Mouse (Mus musculus) intestine, postnatal 0 days (tissue): ENCODE results near the gene Nqo2. TPM values are rescaled to one million over a fixed set of nuclear protein-coding genes. Genes with fewer than 3 reads are reported as not detected.

ENCODE experiments used
- ATAC-seq: fragments of 200-750 bp; cut with Nextera tagmentation; 2 replicates; pipeline ENCODE4 v1.8.0; 2017; ENCODE audit warnings: mild to moderate bottlenecking, moderate TSS enrichment, moderate library complexity
- H3K27ac ChIP-seq: fragments of 300-500 bp; sonication (generic); 2 replicates; pipeline ENCODE4 v1.5.1; 2014; ENCODE audit warnings: mild to moderate bottlenecking, low read depth, low read length, moderate library complexity
- H3K27me3 ChIP-seq: fragments of 300-500 bp; sonication (generic); replicated peaks from 2 replicates; pipeline ENCODE4 v1.6.1; 2014; ENCODE audit warnings: low read length, mixed read lengths; ENCODE audit not compliant: control insufficient read depth, insufficient read depth
- H3K36me3 ChIP-seq: fragments of 300-500 bp; sonication (generic); 2 replicates; pipeline ENCODE4 v1.6.1; 2014; ENCODE audit warnings: mild to moderate bottlenecking, moderate library complexity; ENCODE audit not compliant: control insufficient read depth, insufficient read depth
- H3K4me1 ChIP-seq: fragments of 300-500 bp; sonication (generic); replicated peaks from 2 replicates; pipeline ENCODE4 v1.6.1; 2014; ENCODE audit warnings: antibody characterized with exemption, low read length, mixed read lengths; ENCODE audit not compliant: control insufficient read depth, insufficient read depth
- H3K4me2 ChIP-seq: fragments of 300-500 bp; sonication (generic); replicated peaks from 2 replicates; pipeline ENCODE4 v1.6.1; 2014; ENCODE audit warnings: low read depth, mild to moderate bottlenecking, moderate library complexity
- H3K4me3 ChIP-seq: fragments of 300-500 bp; sonication (generic); 2 replicates; pipeline ENCODE4 v1.5.1; 2014; ENCODE audit warnings: low read depth, low read length
- H3K9ac ChIP-seq: fragments of 300-500 bp; sonication (generic); 2 replicates; pipeline ENCODE4 v1.6.1; 2014; ENCODE audit warnings: mild to moderate bottlenecking, low read depth, low read length
- H3K9me3 ChIP-seq: fragments of 300-500 bp; sonication (generic); 2 replicates; pipeline ENCODE4 v1.6.1; 2016; ENCODE audit warnings: mixed run types; ENCODE audit not compliant: control insufficient read depth
- CTCF ChIP-seq: sonication (generic); IDR thresholded peaks from 2 replicates; pipeline ENCODE4 v1.5.1; 2016; ENCODE audit warnings: low read depth, mild to moderate bottlenecking, control low read depth, antibody characterized with exemption, moderate library complexity
- WGBS: fragments of 180-500 bp; shearing (Covaris S2); extraction: QIAGEN DNeasy Blood & Tissue Kit; methylation state at CpG from one replicate; pipeline ENCODE4 v1.1.7; 2014; 5-methylcytosine and 5-hydroxymethylcytosine counted together
- polyA plus RNA-seq: library from polyadenylated mRNA; unstranded; fragments of >200 nt; fragmentation: Nextera tagmentation; extraction: Ambion mirVana; gene quantifications from 2 replicates; pipeline ENCODE4 v1.2.1, GENCODE M21; 2015

Nqo2 gene
- polyA plus RNA-seq: 27.5 and 28.0 TPM in 2 replicates

GRCm38 (mm10) chr13:33964206-33965046, at the start of gene Nqo2:
Nqo2 (plus strand) TSS chr13:33964687.
- Histone ChIP-seq H3K4me1 (no peaks in the 10 kb centered on the region), H3K9me3 (no peaks in the 10 kb centered on the region), H3K27ac (peak within 1 kb of the TSS; percentile 91), H3K4me3 (peak within 1 kb of the TSS; percentile 66), H3K9ac (peak within 1 kb of the TSS; percentile 52), H3K36me3 (no peaks in the 10 kb centered on the region), H3K27me3 (no peaks in the 10 kb centered on the region), H3K4me2 (peak within 1 kb of the TSS; percentile 78)
- 2% methylated on average over 22 of the region's 22 CpGs for WGBS
- peak; percentile 86 for ATAC-seq
- TF ChIP-seq CTCF: peak; percentile 70

- ATAC-seq: peak; percentile 14; the same call in 1 of the 2 replicates
- Histone ChIP-seq H3K4me1 (no peaks in the 10 kb centered on the region), H3K27ac (no peak overlapping the region), H3K9ac (no peak overlapping the region), H3K9me3 (no peaks in the 10 kb centered on the region), H3K4me2 (no peak overlapping the region), H3K4me3 (no peak overlapping the region), H3K27me3 (no peaks in the 10 kb centered on the region), H3K36me3 (peaks cover 76% of the 10 kb centered on the region)
- WGBS: 91% methylated on average over 6 of the region's 6 CpGs
- no peak for TF ChIP-seq CTCF
Observed at GRCm38 (mm10) chr13:33921041-33921440, 43.4 kb upstream of the Nqo2 start.

GRCm38 (mm10) chr13:33921699-33922098, 42.8 kb upstream of the Nqo2 start:
- Histone ChIP-seq H3K4me1 (no peaks in the 10 kb centered on the region), H3K27me3 (no peaks in the 10 kb centered on the region), H3K27ac (peak overlapping the region; percentile 73), H3K9ac (no peak overlapping the region), H3K4me3 (no peak overlapping the region), H3K4me2 (no peak overlapping the region; the same call in 1 of the 2 replicates), H3K9me3 (no peaks in the 10 kb centered on the region), H3K36me3 (peaks cover 73% of the 10 kb centered on the region)
- WGBS: 42% methylated on average over 5 of the region's 5 CpGs
- peak; percentile 61 for ATAC-seq
- no peak for TF ChIP-seq CTCF

GRCm38 (mm10) chr13:33930281-33930680, 34.2 kb upstream of the Nqo2 start:
- 82% methylated on average over 2 of the region's 2 CpGs for WGBS
- no peak overlapping the region for H3K27ac ChIP-seq
- no peak for TF ChIP-seq CTCF
- H3K36me3 ChIP-seq: peaks cover 43% of the 10 kb centered on the region
- H3K9ac ChIP-seq: no peak overlapping the region
- no peaks in the 10 kb centered on the region for H3K27me3 ChIP-seq
- H3K4me2 ChIP-seq: no peak overlapping the region
- no peak overlapping the region for H3K4me3 ChIP-seq
- ATAC-seq: no peak
- H3K9me3 ChIP-seq: no peaks in the 10 kb centered on the region
- 0 out of 2 replicates have a peak, but pooled peaks cover 12% of the 10 kb centered on the region for H3K4me1 ChIP-seq

- 86% methylated on average over 3 of the region's 3 CpGs for WGBS
Observed at GRCm38 (mm10) chr13:33930912-33931311, 33.6 kb upstream of the Nqo2 start.

GRCm38 (mm10) chr13:33934743-33935142, 29.7 kb upstream of the Nqo2 start:
- Histone ChIP-seq H3K4me3 (peak overlapping the region; percentile 82), H3K9ac (peak overlapping the region; percentile 83), H3K36me3 (peaks cover 18% of the 10 kb centered on the region), H3K4me1 (0 out of 2 replicates have a peak, but pooled peaks cover 12% of the 10 kb centered on the region), H3K27ac (peak overlapping the region; percentile 95), H3K4me2 (peak overlapping the region; percentile 80), H3K9me3 (no peaks in the 10 kb centered on the region), H3K27me3 (no peaks in the 10 kb centered on the region)
- 31% methylated on average over 6 of the region's 6 CpGs for WGBS
- no peak for TF ChIP-seq CTCF
- ATAC-seq: peak; percentile 72

More at GRCm38 (mm10) chr13:33930912-33931311, 33.6 kb upstream of the Nqo2 start:
- H3K27ac ChIP-seq: no peak overlapping the region; the same call in 1 of the 2 replicates
- peaks cover 37% of the 10 kb centered on the region for H3K36me3 ChIP-seq
- no peaks in the 10 kb centered on the region for H3K9me3 ChIP-seq
- H3K4me3 ChIP-seq: no peak overlapping the region
- H3K4me2 ChIP-seq: no peak overlapping the region
- H3K4me1 ChIP-seq: 0 out of 2 replicates have a peak, but pooled peaks cover 12% of the 10 kb centered on the region
- ATAC-seq: no peak
- no peaks in the 10 kb centered on the region for H3K27me3 ChIP-seq
- no peak overlapping the region for H3K9ac ChIP-seq
- no peak for TF ChIP-seq CTCF
